Mouse (Mus musculus): ENCODE measurements around the gene Exoc3l2. TPM values are rescaled to one million over a fixed set of nuclear protein-coding genes. Genes with fewer than 3 reads are reported as not detected.
A peak's percentile ranks its signal among the peaks of the same experiment; 100 is the strongest.

Exoc3l2 gene
- total RNA-seq, 1 experiment from 2014 or later: 1.4 TPM

DNA sequence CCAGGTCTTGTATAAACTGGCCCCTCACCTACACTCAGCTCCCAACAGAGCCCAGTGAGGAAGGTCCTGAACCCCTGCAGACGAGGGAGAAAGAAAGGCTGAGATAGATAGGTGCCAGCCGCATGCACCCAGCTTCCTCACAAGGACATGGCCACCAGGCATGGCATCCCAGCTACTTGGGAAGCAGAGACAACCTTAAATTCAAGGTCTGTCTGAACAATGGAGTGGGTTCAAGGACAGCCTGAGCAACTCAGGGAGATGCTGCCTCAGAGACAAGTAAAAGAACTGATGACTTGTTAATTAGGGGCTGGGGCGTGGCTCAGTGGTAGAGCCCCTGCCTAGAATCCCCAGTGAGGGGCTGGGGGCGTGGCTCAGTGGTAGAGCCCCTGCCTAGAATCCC is 7.9 kb upstream of the Exoc3l2 start:
- ATAC-seq (replicated peaks; ENCODE audit: insufficient number of reproducible peaks, low FRiP score, low TSS enrichment, poor library complexity, severe bottlenecking): no peak

DNA sequence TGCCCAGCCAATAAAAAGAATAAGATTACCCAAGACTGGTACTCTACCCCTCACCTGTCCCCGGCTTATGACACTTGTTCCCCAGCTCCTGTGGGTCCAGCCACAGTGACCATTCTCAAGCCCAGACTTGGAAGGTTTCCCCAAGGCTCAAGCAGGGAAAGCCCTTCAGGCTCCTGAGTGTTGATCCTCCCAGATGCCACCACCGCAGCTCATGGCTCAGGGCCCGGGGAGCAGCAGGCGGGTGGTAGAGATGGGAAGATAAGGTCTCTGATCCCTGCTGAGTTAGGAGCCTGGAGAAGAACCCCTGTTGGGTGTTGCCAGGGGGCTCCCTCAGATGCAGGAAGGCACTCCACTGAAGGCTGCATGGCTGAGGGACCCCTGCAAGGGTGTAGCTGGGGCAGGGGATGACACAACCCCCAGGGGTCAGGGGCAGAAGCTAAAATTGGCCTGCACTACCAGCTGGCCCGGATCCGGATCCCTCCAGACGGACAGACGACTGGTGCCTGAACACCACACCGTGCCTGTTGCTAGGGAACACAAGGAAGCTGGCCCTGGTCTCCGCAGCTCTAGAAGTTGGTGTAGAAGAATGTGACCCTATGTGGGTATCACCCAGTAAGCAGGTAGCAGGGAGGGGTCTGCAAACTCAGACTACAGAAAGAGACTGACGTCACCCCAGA is 7.2 kb upstream of the Exoc3l2 start:
- no peak for ATAC-seq (replicated peaks; ENCODE audit: insufficient number of reproducible peaks, low FRiP score, low TSS enrichment, poor library complexity, severe bottlenecking)

GRCm38 (mm10) chr7:19456628-19457027 is 6.5 kb upstream of the Exoc3l2 start:
- ATAC-seq (replicated peaks; ENCODE audit: insufficient number of reproducible peaks, low FRiP score, low TSS enrichment, poor library complexity, severe bottlenecking): no peak

DNA sequence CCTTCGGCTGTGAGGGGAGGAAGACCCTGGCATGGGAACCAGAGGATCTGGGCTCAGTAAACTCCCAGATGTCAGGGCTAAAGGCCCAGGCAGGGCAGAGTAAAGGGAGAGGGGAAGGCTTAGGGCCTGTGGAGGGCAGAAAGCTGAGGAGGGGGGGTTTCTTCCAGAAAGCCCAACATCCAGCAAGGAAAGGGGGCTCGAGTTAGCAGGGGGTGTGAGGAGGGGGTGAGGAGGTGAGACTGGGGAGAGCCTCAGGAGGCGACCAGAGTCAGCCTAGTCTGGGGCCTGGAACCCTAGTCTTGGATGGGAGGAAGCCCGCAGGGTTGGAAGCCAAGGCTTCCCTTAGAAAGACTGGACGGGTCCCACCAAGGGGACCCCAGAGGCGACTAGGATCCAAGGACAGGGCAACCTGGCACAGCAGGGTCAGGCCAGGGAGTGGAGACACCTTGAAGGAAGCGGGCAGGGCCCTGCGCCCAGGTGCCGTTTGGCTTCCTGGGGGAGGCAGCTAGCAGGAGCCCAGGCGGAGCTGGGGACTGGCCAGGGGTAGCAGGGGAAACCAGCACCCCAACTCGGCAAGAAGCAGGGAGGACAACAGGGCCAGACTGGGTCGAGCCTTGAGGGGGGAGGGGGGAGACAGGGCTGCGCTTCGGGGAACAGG is 5.6 kb upstream of the Exoc3l2 start:
- ATAC-seq (replicated peaks; ENCODE audit: insufficient number of reproducible peaks, low FRiP score, low TSS enrichment, poor library complexity, severe bottlenecking): no peak

GRCm38 (mm10) chr7:19458072-19458486 is 5.1 kb upstream of the Exoc3l2 start:
- no peak for ATAC-seq (replicated peaks; ENCODE audit: insufficient number of reproducible peaks, low FRiP score, low TSS enrichment, poor library complexity, severe bottlenecking)

DNA sequence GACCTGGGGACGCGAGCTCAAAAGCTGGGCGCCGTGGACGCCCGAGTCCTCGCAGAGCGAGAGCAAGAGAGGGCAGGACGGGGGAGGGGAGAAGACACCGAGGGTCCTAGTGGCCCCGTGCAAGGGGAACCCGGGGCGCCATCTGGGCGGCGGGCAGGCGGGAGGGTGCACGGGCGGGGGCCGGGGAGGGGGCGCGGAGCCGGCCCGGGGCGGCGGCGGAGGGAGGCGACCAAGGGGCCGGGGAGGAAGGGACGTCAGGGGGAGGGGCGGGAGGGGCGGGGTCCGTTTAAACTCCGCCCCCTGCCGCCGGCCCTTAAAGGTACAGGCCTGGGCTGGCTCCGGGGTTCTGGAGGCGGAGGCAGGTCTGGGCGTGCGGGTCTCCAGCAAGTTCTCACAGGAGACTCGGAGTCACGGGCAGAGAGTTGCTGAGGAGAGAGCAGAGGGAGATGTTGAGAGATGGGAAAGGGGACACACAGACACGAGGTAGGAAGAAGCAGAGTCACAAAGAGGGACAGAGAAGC is 4.5 kb upstream of the Exoc3l2 start, which contains the start of gene Mark4:
Gene Mark4 (minus strand): TSS at position 231 of the 521 bp plus-strand sequence.
- ATAC-seq (replicated peaks; ENCODE audit: insufficient number of reproducible peaks, low FRiP score, low TSS enrichment, poor library complexity, severe bottlenecking): peak; percentile 44

DNA sequence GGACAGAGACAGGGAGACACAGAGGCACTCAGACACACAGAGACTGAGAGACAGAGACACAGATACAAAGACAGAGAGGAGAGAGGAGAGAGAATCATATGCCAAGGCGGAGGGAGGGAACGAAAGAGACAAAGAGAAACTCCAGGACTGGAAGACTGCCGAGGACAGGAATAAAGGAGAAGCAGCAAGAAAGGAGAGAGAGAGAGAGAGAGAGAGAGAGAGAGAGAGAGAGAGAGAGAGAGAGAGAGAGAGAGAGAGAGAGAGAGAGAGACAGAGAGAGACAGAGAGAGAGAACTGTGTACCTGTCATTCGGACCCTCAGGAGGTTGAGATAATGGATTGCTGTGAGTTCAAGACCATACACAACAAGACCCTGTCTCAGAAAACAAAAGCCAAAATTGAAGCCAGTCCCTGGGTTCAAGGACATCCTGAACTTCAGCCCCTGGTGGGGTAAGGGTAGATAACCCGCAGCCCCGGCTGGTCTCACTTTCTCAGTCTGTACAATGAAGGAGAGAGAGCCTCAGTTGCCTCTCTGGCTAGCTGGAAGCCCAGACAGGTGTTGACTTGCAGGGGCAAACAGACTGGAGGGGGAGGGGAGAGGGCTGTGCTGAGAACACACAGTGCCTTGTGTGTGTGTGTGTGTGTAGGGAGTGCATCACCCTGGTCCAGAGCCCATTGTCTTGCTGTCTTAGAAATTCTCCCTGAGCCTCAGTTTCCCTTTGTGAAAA is 3.8 kb upstream of the Exoc3l2 start:
- ATAC-seq (replicated peaks; ENCODE audit: insufficient number of reproducible peaks, low FRiP score, low TSS enrichment, poor library complexity, severe bottlenecking): no peak

DNA sequence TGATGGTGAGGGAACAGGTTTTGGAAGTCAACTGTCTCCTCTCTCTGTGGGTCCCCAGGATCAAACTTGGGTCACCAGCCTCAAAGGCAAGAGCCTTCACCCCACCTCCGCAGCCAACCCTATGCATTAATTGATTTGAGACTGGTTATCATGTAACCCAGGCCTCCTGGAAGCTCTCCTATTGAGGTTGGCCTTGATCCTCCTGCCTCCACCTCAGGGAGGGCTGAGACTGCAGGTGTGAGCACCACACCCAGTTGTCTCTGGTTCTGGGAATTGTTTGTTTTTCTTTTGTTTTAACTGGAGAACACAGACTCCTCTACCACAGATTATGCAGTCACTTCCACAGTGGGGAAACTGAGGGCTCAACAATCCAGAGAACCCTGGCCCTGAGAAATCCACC is 2.6 kb upstream of the Exoc3l2 start:
- ATAC-seq (replicated peaks; ENCODE audit: insufficient number of reproducible peaks, low FRiP score, low TSS enrichment, poor library complexity, severe bottlenecking): no peak

DNA sequence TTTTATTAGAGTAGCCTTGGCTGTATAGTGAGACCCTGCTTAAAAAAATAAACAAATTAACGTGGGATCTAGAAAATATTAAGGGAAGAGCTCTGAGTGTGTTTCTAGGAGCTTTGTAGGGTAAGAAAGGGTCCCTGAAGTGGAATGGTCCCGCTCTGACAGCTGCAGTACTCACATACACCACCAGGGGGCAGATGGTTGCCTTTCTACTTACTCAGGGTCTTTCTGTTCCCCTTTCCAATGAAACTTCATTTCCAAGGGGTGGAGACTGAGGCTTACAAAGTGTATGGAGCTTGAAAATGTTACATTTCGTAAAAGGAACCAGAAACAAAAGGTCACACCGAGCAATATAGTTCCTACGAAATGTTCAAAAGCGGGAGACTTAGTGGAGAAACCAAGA is 1.6 kb upstream of the Exoc3l2 start:
- ATAC-seq (replicated peaks; ENCODE audit: insufficient number of reproducible peaks, low FRiP score, low TSS enrichment, poor library complexity, severe bottlenecking): peak; percentile 72

DNA sequence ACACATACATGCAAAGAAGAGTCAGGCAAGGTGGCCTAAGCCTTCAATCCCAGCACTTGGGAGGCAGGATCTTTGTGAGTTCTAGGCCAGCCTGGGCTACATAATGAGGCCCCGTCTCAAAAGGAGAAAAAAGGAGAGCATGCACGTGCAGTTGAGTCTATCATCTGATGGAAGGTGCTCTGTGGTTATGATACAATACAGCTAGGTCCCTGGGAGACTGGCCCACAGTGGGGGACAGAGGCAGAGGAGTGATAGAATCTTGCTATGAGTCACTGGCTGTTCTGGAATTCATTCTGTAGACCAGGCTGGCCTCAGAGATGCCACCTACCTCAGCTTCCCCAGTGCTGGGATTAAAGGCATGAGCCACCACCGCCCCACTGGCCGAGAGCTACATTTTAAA is 688 bp upstream of the Exoc3l2 start:
- no peak for ATAC-seq (replicated peaks; ENCODE audit: insufficient number of reproducible peaks, low FRiP score, low TSS enrichment, poor library complexity, severe bottlenecking)

GRCm38 (mm10) chr7:19464367-19465307 is 1.5 kb downstream of the Exoc3l2 start:
- no peak for ATAC-seq (replicated peaks; ENCODE audit: insufficient number of reproducible peaks, low FRiP score, low TSS enrichment, poor library complexity, severe bottlenecking)

DNA sequence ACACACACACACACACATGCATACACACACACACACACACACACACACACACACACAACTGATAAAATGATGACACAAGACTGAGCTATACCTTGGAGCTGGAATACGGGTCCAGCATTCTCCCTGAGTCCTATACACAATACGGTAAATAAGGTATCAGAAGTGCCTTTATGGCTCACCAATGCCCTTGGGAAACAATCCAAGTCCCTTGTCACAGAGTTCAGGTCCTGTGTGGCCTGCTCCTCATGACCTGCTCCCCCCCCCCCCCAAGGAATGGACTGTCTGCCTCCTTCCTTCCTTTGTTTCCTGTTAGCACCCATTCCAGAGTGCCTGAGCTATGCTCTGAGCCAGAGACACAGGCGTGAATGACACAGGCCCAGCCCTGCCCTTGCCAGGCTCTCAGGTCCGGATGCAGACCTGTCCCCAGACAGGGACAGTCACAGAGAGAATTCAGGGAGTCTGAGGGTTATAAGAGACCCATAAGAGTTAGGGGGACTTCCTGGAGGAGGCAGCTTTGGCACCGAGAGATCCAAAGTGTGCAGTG is 3.5 kb downstream of the Exoc3l2 start:
- ATAC-seq (replicated peaks; ENCODE audit: insufficient number of reproducible peaks, low FRiP score, low TSS enrichment, poor library complexity, severe bottlenecking): no peak

DNA sequence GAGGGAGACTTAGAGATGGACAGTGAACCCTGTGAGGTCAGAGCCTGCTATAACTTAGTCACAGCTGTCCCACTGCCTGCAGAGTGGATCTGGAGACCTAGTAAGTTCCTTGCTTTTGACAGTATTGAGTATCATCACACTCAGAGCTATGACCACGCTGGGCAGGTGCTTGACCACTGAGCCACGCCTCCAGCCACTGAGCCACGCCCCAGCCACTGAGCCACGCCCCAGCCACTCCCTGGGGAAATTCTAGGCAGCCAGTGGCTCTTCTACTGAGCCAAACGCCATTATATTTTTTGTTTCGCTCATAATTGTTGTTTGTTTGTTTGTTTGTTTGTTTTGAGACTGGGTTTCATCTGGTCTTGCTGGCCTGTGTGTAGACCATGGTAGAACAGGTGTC is 4.5 kb downstream of the Exoc3l2 start:
- no peak for ATAC-seq (replicated peaks; ENCODE audit: insufficient number of reproducible peaks, low FRiP score, low TSS enrichment, poor library complexity, severe bottlenecking)

- no peak for ATAC-seq (replicated peaks; ENCODE audit: insufficient number of reproducible peaks, low FRiP score, low TSS enrichment, poor library complexity, severe bottlenecking)
These were observed 5.1 kb downstream of the Exoc3l2 start for GRCm38 (mm10) chr7:19468279-19468678.

DNA sequence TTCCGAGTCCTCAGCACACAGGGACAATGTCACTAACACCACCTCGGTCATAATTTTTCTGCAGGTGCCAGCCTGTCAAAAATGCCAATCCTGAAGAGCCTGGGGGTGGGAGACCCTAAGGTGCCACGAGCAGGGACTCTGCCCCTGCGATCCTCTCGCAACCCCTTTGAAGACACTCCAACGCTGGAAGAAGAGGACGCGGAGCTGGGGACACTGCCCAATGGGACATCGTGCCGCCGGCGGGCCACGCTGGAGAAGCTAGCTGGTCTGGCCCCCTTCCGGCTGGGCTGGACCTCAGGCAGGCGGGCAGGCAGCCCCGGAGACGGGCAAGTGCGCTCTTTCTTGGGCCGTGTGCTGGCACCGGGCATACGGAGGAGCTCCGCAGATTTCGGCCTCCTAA is 6.3 kb downstream of the Exoc3l2 start:
- ATAC-seq (replicated peaks; ENCODE audit: insufficient number of reproducible peaks, low FRiP score, low TSS enrichment, poor library complexity, severe bottlenecking): no peak

DNA sequence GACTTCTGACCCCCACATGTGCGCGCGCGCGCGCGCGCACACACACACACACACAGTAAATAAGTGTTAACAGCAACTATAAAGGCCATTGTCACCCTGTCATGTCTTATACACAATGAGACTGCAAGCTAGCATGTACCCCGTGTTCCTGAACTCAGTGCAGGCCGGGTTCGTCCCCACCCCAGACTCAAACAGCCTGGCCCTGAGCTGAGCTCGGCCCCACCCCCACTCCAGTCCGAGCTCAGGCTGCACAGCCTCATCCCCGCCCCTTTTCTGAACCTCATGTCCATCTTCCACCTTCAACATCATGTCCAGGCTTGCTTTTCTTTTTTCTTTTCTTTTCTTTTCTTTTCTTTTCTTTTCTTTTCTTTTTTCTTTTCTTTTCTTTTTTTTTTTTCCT is 7.2 kb downstream of the Exoc3l2 start:
- no peak for ATAC-seq (replicated peaks; ENCODE audit: insufficient number of reproducible peaks, low FRiP score, low TSS enrichment, poor library complexity, severe bottlenecking)

GRCm38 (mm10) chr7:19472403-19472802 is 9.3 kb downstream of the Exoc3l2 start:
- peak; percentile 66 for ATAC-seq (replicated peaks; ENCODE audit: insufficient number of reproducible peaks, low FRiP score, low TSS enrichment, poor library complexity, severe bottlenecking)

GRCm38 (mm10) chr7:19473875-19474443 is 10.8 kb downstream of the Exoc3l2 start:
- ATAC-seq (replicated peaks; ENCODE audit: insufficient number of reproducible peaks, low FRiP score, low TSS enrichment, poor library complexity, severe bottlenecking): no peak
